Mouse (Mus musculus): ENCODE measurements at regions not wholly inside any gene's neighbourhood (a gene's known extent, or its start where the extent isn't known, plus 50 kb on each side); places are given as distances from the start of the nearest gene placed in this dataset.

- no peak for TF ChIP-seq POLR2A (IDR thresholded peaks at IDR 0.05; ENCODE audit: control insufficient read depth, extremely low read depth, insufficient read depth, low read length, poor library complexity)
- no peak for TF ChIP-seq CTCF (IDR thresholded peaks at IDR 0.05; ENCODE audit: borderline replicate concordance, control insufficient read depth, extremely low read depth, insufficient read depth, low read length, poor library complexity)
These were observed 121.3 kb upstream of the Cxxc4 start for GRCm38 (mm10) chr3:134115007-134115406.

Data from thymus, adult 2 months (tissue).